Mouse (Mus musculus): ENCODE measurements around the gene Trim33. TPM values are rescaled to one million over a fixed set of nuclear protein-coding genes. Genes with fewer than 3 reads are reported as not detected.

The Trim33 gene
- polyA plus RNA-seq, 1 experiment from 2014 or later = 15.3 TPM

GRCm38 (mm10) chr3:103262802-103263417, 16.2 kb upstream of the Trim33 start:
- Histone ChIP-seq H3K9ac (ENCODE audit: low read length) (no peak overlapping the region), H3K36me3 (ENCODE audit: control insufficient read depth, insufficient read depth, low read length) (no peaks in the 10 kb centered on the region), H3K27ac (replicated peaks in 1 of 2; ENCODE audit: control insufficient read depth in 1 of 2, insufficient read depth in 1 of 2, low read depth in 2 of 2, low read length in 2 of 2) (no peak overlapping the region), H3K4me3 (ENCODE audit: control insufficient read depth in 1 of 2, insufficient read depth in 1 of 2, low read depth in 1 of 2, low read length in 2 of 2) (no peak overlapping the region), H3K27me3 (ENCODE audit: control insufficient read depth, insufficient read depth, low read length) (no peaks in the 10 kb centered on the region), H3K4me2 (ENCODE audit: low read length) (no peak overlapping the region), H3K9me3 (ENCODE audit: control insufficient read depth, low read length) (0 out of 2 replicates have a peak, but pooled peaks cover 2% of the 10 kb centered on the region), H3K4me1 (ENCODE audit: control insufficient read depth in 2 of 2, insufficient read depth in 2 of 2, low read length in 2 of 2) (no peaks in the 10 kb centered on the region)
- ATAC-seq (ENCODE audit: insufficient number of reproducible peaks, insufficient read depth, low FRiP score, low read depth) = no peak
- WGBS = 83% methylated on average over 12 of the region's 12 CpGs

- peaks cover 5 to 17% of the 10 kb centered on the region in 2 experiments; a peak in 3 of 4 replicates for H3K4me1 ChIP-seq (ENCODE audit: control insufficient read depth in 2 of 2, insufficient read depth in 2 of 2, low read length in 2 of 2)
- no peaks in the 10 kb centered on the region for H3K27me3 ChIP-seq (ENCODE audit: control insufficient read depth, insufficient read depth, low read length)
- no peak for ATAC-seq (ENCODE audit: insufficient number of reproducible peaks, insufficient read depth, low FRiP score, low read depth)
- peak overlapping the region; percentile 89 for H3K4me2 ChIP-seq (ENCODE audit: low read length)
- peak overlapping the region; percentile 81 to 94 for H3K27ac ChIP-seq (replicated peaks in 1 of 2; ENCODE audit: control insufficient read depth in 1 of 2, insufficient read depth in 1 of 2, low read depth in 2 of 2, low read length in 2 of 2)
- no peaks in the 10 kb centered on the region for H3K36me3 ChIP-seq (ENCODE audit: control insufficient read depth, insufficient read depth, low read length)
- H3K9ac ChIP-seq (ENCODE audit: low read length) = peak overlapping the region; percentile 94
- 9% methylated on average over 11 of the region's 11 CpGs for WGBS
- H3K4me3 ChIP-seq (ENCODE audit: control insufficient read depth in 1 of 2, insufficient read depth in 1 of 2, low read depth in 1 of 2, low read length in 2 of 2) = peak overlapping the region; percentile 98 to 100
- no peaks in the 10 kb centered on the region for H3K9me3 ChIP-seq (ENCODE audit: control insufficient read depth, low read length)
Measured at GRCm38 (mm10) chr3:103278561-103279181, 422 bp upstream of the Trim33 start.

- peak overlapping the region; percentile 86 for H3K4me2 ChIP-seq (ENCODE audit: low read length)
- peak overlapping the region; percentile 94 for H3K9ac ChIP-seq (ENCODE audit: low read length)
- H3K9me3 ChIP-seq (ENCODE audit: control insufficient read depth, low read length) = no peaks in the 10 kb centered on the region
- H3K27me3 ChIP-seq (ENCODE audit: control insufficient read depth, insufficient read depth, low read length) = no peaks in the 10 kb centered on the region
- H3K4me3 ChIP-seq (ENCODE audit: control insufficient read depth in 1 of 2, insufficient read depth in 1 of 2, low read depth in 1 of 2, low read length in 2 of 2) = peak overlapping the region; percentile 98 to 100
- H3K27ac ChIP-seq (replicated peaks in 1 of 2; ENCODE audit: control insufficient read depth in 1 of 2, insufficient read depth in 1 of 2, low read depth in 2 of 2, low read length in 2 of 2) = peak overlapping the region; percentile 85 to 94
- peaks cover 5 to 17% of the 10 kb centered on the region in 2 experiments; a peak in 3 of 4 replicates for H3K4me1 ChIP-seq (ENCODE audit: control insufficient read depth in 2 of 2, insufficient read depth in 2 of 2, low read length in 2 of 2)
- peak; percentile 72 for ATAC-seq (ENCODE audit: insufficient number of reproducible peaks, insufficient read depth, low FRiP score, low read depth)
- H3K36me3 ChIP-seq (ENCODE audit: control insufficient read depth, insufficient read depth, low read length) = no peaks in the 10 kb centered on the region
- under 1% methylated on average over 36 of the region's 36 CpGs for whole genome bisulfite sequencing
Measured at GRCm38 (mm10) chr3:103280241-103280761, 1.2 kb downstream of the Trim33 start.

GRCm38 (mm10) chr3:103280875-103281274, 1.8 kb downstream of the Trim33 start:
- H3K9ac ChIP-seq (ENCODE audit: low read length) = peak overlapping the region; percentile 94
- H3K27ac ChIP-seq (replicated peaks in 1 of 2; ENCODE audit: control insufficient read depth in 1 of 2, insufficient read depth in 1 of 2, low read depth in 2 of 2, low read length in 2 of 2) = peak overlapping the region in 1 of 2 experiments; percentile 94; a peak in 1 of 4 replicates
- H3K4me3 ChIP-seq (ENCODE audit: control insufficient read depth in 1 of 2, insufficient read depth in 1 of 2, low read depth in 1 of 2, low read length in 2 of 2) = peak overlapping the region; percentile 98 to 100
- 31% methylated on average over 5 of the region's 5 CpGs for whole genome bisulfite sequencing
- peak overlapping the region; percentile 86 for H3K4me2 ChIP-seq (ENCODE audit: low read length)
- no peak for ATAC-seq (ENCODE audit: insufficient number of reproducible peaks, insufficient read depth, low FRiP score, low read depth)
- peaks cover 5 to 17% of the 10 kb centered on the region in 2 experiments; a peak in 3 of 4 replicates for H3K4me1 ChIP-seq (ENCODE audit: control insufficient read depth in 2 of 2, insufficient read depth in 2 of 2, low read length in 2 of 2)
- no peaks in the 10 kb centered on the region for H3K9me3 ChIP-seq (ENCODE audit: control insufficient read depth, low read length)
- H3K36me3 ChIP-seq (ENCODE audit: control insufficient read depth, insufficient read depth, low read length) = no peaks in the 10 kb centered on the region
- H3K27me3 ChIP-seq (ENCODE audit: control insufficient read depth, insufficient read depth, low read length) = no peaks in the 10 kb centered on the region

GRCm38 (mm10) chr3:103288761-103289160, 9.7 kb downstream of the Trim33 start:
- Histone ChIP-seq H3K27ac (replicated peaks in 1 of 2; ENCODE audit: control insufficient read depth in 1 of 2, insufficient read depth in 1 of 2, low read depth in 2 of 2, low read length in 2 of 2) (no peak overlapping the region), H3K27me3 (ENCODE audit: control insufficient read depth, insufficient read depth, low read length) (no peaks in the 10 kb centered on the region), H3K4me2 (ENCODE audit: low read length) (no peak overlapping the region), H3K9me3 (ENCODE audit: control insufficient read depth, low read length) (0 out of 2 replicates have a peak, but pooled peaks cover 3% of the 10 kb centered on the region), H3K9ac (ENCODE audit: low read length) (no peak overlapping the region), H3K4me1 (ENCODE audit: control insufficient read depth in 2 of 2, insufficient read depth in 2 of 2, low read length in 2 of 2) (no peaks in the 10 kb centered on the region; a peak in 1 of 4 replicates), H3K4me3 (ENCODE audit: control insufficient read depth in 1 of 2, insufficient read depth in 1 of 2, low read depth in 1 of 2, low read length in 2 of 2) (no peak overlapping the region), H3K36me3 (ENCODE audit: control insufficient read depth, insufficient read depth, low read length) (no peaks in the 10 kb centered on the region)
- no peak for ATAC-seq (ENCODE audit: insufficient number of reproducible peaks, insufficient read depth, low FRiP score, low read depth)
- 86% methylated on average over 4 of the region's 4 CpGs for WGBS

GRCm38 (mm10) chr3:103291087-103291486, 12.0 kb downstream of the Trim33 start:
- H3K9ac ChIP-seq (ENCODE audit: low read length) = no peak overlapping the region
- H3K4me1 ChIP-seq (ENCODE audit: control insufficient read depth in 2 of 2, insufficient read depth in 2 of 2, low read length in 2 of 2) = no peaks in the 10 kb centered on the region; a peak in 1 of 4 replicates
- 0 out of 2 replicates have a peak, but pooled peaks cover 3% of the 10 kb centered on the region for H3K9me3 ChIP-seq (ENCODE audit: control insufficient read depth, low read length)
- H3K4me3 ChIP-seq (ENCODE audit: control insufficient read depth in 1 of 2, insufficient read depth in 1 of 2, low read depth in 1 of 2, low read length in 2 of 2) = no peak overlapping the region
- H3K36me3 ChIP-seq (ENCODE audit: control insufficient read depth, insufficient read depth, low read length) = no peaks in the 10 kb centered on the region
- whole genome bisulfite sequencing = 96% methylated on average over 2 of the region's 2 CpGs
- no peak for ATAC-seq (ENCODE audit: insufficient number of reproducible peaks, insufficient read depth, low FRiP score, low read depth)
- no peak overlapping the region for H3K27ac ChIP-seq (replicated peaks in 1 of 2; ENCODE audit: control insufficient read depth in 1 of 2, insufficient read depth in 1 of 2, low read depth in 2 of 2, low read length in 2 of 2)
- no peaks in the 10 kb centered on the region for H3K27me3 ChIP-seq (ENCODE audit: control insufficient read depth, insufficient read depth, low read length)
- no peak overlapping the region for H3K4me2 ChIP-seq (ENCODE audit: low read length)

GRCm38 (mm10) chr3:103305411-103305982, 26.4 kb downstream of the Trim33 start:
- Histone ChIP-seq H3K36me3 (ENCODE audit: control insufficient read depth, insufficient read depth, low read length) (no peaks in the 10 kb centered on the region), H3K4me3 (ENCODE audit: control insufficient read depth in 1 of 2, insufficient read depth in 1 of 2, low read depth in 1 of 2, low read length in 2 of 2) (no peak overlapping the region), H3K9ac (ENCODE audit: low read length) (no peak overlapping the region), H3K4me2 (ENCODE audit: low read length) (no peak overlapping the region), H3K4me1 (ENCODE audit: control insufficient read depth in 2 of 2, insufficient read depth in 2 of 2, low read length in 2 of 2) (peaks cover 0 to 13% of the 10 kb centered on the region in 2 experiments; a peak in 3 of 4 replicates), H3K9me3 (ENCODE audit: control insufficient read depth, low read length) (no peaks in the 10 kb centered on the region), H3K27me3 (ENCODE audit: control insufficient read depth, insufficient read depth, low read length) (no peaks in the 10 kb centered on the region), H3K27ac (replicated peaks in 1 of 2; ENCODE audit: control insufficient read depth in 1 of 2, insufficient read depth in 1 of 2, low read depth in 2 of 2, low read length in 2 of 2) (no peak overlapping the region)
- WGBS = 61% methylated on average over 6 of the region's 6 CpGs
- ATAC-seq (ENCODE audit: insufficient number of reproducible peaks, insufficient read depth, low FRiP score, low read depth) = no peak

Measured in heart, embryonic 14.5 days (tissue).